Mouse (Mus musculus): Measurements from ENCODE around the gene Dhdh.

- TF ChIP-seq CTCF (IDR thresholded peaks at IDR 0.05; ENCODE audit: borderline replicate concordance, control insufficient read depth, extremely low read depth, insufficient read depth, low read length, poor library complexity) (no peak), POLR2A (IDR thresholded peaks at IDR 0.05; ENCODE audit: control insufficient read depth, extremely low read depth, insufficient read depth, low read length, poor library complexity) (no peak)
These were observed 42.0 kb downstream of the Dhdh start for GRCm38 (mm10) chr7:45446589-45446988.

Measured in thymus, adult 2 months (tissue).